Mouse (Mus musculus) midbrain, embryonic 16.5 days (tissue): ENCODE measurements around the gene Asns. TPM values are rescaled to one million over a fixed set of nuclear protein-coding genes. Genes with fewer than 3 reads are reported as not detected.

Experiments used
- ATAC-seq: fragments of 200-750 bp; cut with Nextera tagmentation; 2 replicates; pipeline ENCODE4 v1.8.0; 2017; ENCODE audit warnings: moderate TSS enrichment
- H3K27ac ChIP-seq: fragments of 300-500 bp; sonication (generic); 2 replicates; pipeline ENCODE4 v1.5.1; 2014; ENCODE audit warnings: mild to moderate bottlenecking, low read length, mixed read lengths
- H3K27me3 ChIP-seq: fragments of 300-500 bp; sonication (generic); 2 replicates; pipeline ENCODE4 v1.6.1; 2014; ENCODE audit warnings: low read depth, low read length, mixed read lengths; ENCODE audit not compliant: control insufficient read depth, insufficient read depth
- H3K36me3 ChIP-seq: fragments of 300-500 bp; sonication (generic); 2 replicates; pipeline ENCODE4 v1.6.1; 2014; ENCODE audit warnings: mild to moderate bottlenecking, low read length, moderate library complexity, mixed read lengths; ENCODE audit not compliant: control insufficient read depth, insufficient read depth
- H3K4me1 ChIP-seq: fragments of 300-500 bp; sonication (generic); 2 replicates; pipeline ENCODE4 v1.6.1; 2014; ENCODE audit warnings: mild to moderate bottlenecking, low read length, mixed read lengths; ENCODE audit not compliant: control insufficient read depth, insufficient read depth
- H3K4me2 ChIP-seq: fragments of 300-500 bp; sonication (generic); 2 replicates; pipeline ENCODE4 v1.6.1; 2014; ENCODE audit warnings: mild to moderate bottlenecking, low read length, mixed read lengths
- H3K4me3 ChIP-seq: fragments of 300-500 bp; sonication (generic); 2 replicates; pipeline ENCODE4 v1.5.1; 2014; ENCODE audit warnings: low read depth, mild to moderate bottlenecking, low read length, moderate library complexity, mixed read lengths
- H3K9ac ChIP-seq: fragments of 300-500 bp; sonication (generic); 2 replicates; pipeline ENCODE4 v1.6.1; 2014; ENCODE audit warnings: low read depth, low read length, mixed read lengths
- H3K9me3 ChIP-seq: fragments of 300-500 bp; sonication (generic); replicated peaks from 2 replicates; pipeline ENCODE4 v1.6.1; 2014; ENCODE audit warnings: mild to moderate bottlenecking, low read length, mixed read lengths; ENCODE audit not compliant: control insufficient read depth, poor library complexity, severe bottlenecking
- WGBS: fragments of 180-500 bp; shearing (Covaris S2); extraction: QIAGEN DNeasy Blood & Tissue Kit; methylation state at CpG from one replicate; pipeline ENCODE4 v1.1.7; 2014; 5-methylcytosine and 5-hydroxymethylcytosine counted together
- polyA plus RNA-seq: library from polyadenylated mRNA; unstranded; fragments of >200 nt; fragmentation: Nextera tagmentation; extraction: Ambion mirVana; gene quantifications from 2 replicates; pipeline ENCODE4 v1.2.1, GENCODE M21; 2015

Gene Asns
- polyA plus RNA-seq, 1 experiment from 2014 or later = 114 TPM

DNA sequence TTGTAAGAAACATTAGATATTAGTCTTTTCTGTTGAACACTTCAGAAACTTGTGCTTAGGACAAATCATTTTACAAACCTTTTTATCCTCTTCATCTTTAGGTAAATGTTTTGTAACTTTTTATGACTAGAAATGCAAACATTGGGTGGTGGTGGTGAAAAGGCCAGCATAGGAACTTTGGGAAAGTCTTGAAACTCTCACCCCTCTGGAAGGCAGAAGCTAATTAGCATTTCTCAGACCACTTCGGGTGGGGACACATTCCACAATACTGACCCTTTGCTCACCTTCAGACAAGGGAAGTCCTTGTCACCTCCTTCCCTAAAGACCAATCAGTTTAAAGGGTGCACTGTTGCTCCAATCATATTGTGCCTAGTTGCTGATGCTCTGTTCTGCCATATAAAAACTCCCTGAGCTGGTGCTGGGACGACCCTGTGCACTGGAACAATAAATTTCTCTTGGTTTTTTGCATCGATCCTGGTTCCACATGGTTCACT, 18.8 kb upstream of the Asns start:
- H3K27ac ChIP-seq = no peak overlapping the region
- H3K4me2 ChIP-seq = no peak overlapping the region
- H3K4me1 ChIP-seq = no peaks in the 10 kb centered on the region
- H3K9me3 ChIP-seq = no peaks in the 10 kb centered on the region
- no peaks in the 10 kb centered on the region for H3K36me3 ChIP-seq
- no peak for ATAC-seq
- H3K4me3 ChIP-seq = no peak overlapping the region
- H3K9ac ChIP-seq = no peak overlapping the region
- H3K27me3 ChIP-seq = no peaks in the 10 kb centered on the region
- WGBS = 78% methylated on average over 3 of the region's 3 CpGs

DNA sequence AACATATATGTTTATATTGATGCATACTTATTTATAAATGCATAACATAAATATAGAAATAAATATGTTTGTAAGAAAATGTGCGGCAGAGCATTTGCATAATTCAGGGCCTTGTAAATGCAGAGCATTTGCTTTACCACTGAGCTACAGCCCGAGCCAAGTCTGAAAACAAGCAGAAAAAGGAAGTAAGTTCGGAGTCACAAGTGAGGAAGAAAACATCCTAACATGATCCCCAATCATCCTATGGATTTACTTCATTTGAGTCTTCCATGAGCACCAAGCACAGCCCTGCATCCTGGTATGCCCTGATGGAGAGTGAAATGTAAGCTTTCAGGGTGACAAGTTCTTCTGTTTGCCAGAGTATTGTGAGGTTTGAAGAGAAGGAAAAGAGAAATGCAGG, 15.2 kb upstream of the Asns start:
- Histone ChIP-seq H3K9me3 (no peaks in the 10 kb centered on the region), H3K4me2 (no peak overlapping the region), H3K4me3 (no peak overlapping the region), H3K36me3 (no peaks in the 10 kb centered on the region), H3K27me3 (no peaks in the 10 kb centered on the region), H3K9ac (no peak overlapping the region), H3K27ac (no peak overlapping the region), H3K4me1 (no peaks in the 10 kb centered on the region)
- 82% methylated on average over 3 of the region's 3 CpGs for whole genome bisulfite sequencing
- no peak for ATAC-seq

DNA sequence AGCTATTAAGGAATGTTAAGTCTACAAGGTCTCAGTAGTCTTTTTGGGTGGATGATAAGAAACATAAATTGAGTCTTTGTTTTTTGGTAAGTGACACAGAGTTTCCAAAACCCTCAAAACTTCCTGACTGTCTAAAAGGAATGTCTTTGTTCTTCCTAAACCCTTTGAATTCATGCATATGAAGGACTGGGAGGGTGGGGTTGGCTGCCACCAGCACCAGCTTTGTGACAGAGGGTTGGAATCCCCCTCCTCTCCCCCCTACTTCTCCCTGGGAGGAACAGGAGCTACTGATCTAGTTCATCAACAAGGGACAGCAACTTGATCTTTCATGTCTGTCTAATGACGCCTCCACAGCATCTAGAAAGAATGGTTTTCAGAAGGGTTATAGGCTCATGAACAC, 13.7 kb upstream of the Asns start:
- H3K9ac ChIP-seq = no peak overlapping the region
- H3K27me3 ChIP-seq = no peaks in the 10 kb centered on the region
- no peak overlapping the region for H3K4me2 ChIP-seq
- H3K9me3 ChIP-seq = no peaks in the 10 kb centered on the region
- 38% methylated on average over 1 of the region's 1 CpGs for WGBS
- H3K4me1 ChIP-seq = no peaks in the 10 kb centered on the region
- no peak overlapping the region for H3K4me3 ChIP-seq
- no peak overlapping the region for H3K27ac ChIP-seq
- no peak for ATAC-seq
- H3K36me3 ChIP-seq = no peaks in the 10 kb centered on the region

DNA sequence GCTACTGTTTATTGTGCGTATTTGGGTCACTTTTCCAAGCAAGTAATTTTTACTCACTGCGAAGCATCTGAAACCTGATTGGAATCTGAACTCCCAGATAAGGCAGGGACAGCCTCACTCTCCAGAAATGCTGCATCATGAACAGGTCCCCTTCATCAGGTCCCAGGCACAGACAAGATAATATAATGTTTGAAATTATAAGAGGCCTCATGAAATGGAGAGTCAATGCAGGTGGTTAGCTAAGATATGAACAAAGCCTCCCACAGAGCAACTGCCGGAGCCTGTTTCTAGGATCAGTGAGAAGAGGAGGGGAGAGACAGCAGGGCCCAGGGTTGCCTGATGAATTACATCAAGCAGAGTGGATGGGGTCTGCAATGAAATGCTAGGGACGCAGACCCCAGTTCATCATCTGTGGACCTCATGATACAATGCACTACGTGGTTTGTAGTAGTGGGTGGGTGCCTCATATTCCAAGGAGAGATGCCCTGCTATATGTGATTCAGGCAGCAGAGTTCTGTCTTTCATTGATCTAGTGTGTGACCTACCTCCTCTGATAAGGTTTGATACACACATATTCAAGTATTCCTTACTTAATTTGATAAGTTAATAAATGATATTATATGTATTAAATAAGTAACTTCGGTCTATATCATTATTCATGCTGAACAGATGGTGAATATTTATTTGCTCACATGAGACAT, 5.1 kb upstream of the Asns start:
- no peak for ATAC-seq
- Histone ChIP-seq H3K4me2 (no peak overlapping the region), H3K27ac (no peak overlapping the region), H3K9ac (no peak overlapping the region), H3K36me3 (no peaks in the 10 kb centered on the region), H3K4me3 (no peak overlapping the region), H3K9me3 (no peaks in the 10 kb centered on the region), H3K27me3 (no peaks in the 10 kb centered on the region), H3K4me1 (peaks cover 3% of the 10 kb centered on the region; the same call in 1 of the 2 replicates)
- WGBS = 82% methylated on average over 6 of the region's 6 CpGs

DNA sequence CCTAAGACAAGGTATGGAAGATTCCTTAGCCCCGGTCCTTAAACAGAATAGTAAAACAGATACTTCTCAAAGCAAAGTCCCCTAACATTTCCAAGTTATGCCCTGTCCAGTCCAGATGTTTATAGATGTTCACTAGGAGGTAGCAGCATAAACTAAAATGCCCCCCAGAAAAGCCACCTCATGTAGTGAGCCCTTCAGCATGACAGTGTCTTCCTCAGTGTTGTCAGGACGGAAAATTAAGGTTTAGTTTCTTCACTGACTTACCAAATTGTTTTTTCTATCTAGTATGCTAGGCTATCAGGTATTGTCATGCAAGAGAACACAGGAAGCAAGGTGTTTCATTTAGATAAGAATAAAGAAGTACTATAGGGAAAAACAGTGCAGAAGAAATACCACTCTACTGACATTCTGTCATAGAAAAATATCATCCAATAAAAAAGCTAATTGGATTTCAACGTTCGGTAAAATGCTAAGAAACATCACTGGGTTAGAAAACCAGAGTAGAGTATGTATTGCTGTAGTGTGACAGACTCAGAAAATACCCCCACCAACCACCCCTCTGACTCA, 4.1 kb upstream of the Asns start:
- no peak overlapping the region for H3K4me2 ChIP-seq
- ATAC-seq = no peak
- no peak overlapping the region for H3K4me3 ChIP-seq
- H3K9ac ChIP-seq = no peak overlapping the region
- 88% methylated on average over 4 of the region's 4 CpGs for WGBS
- no peaks in the 10 kb centered on the region for H3K9me3 ChIP-seq
- H3K4me1 ChIP-seq = peaks cover 3% of the 10 kb centered on the region
- no peaks in the 10 kb centered on the region for H3K27me3 ChIP-seq
- H3K27ac ChIP-seq = no peak overlapping the region
- no peaks in the 10 kb centered on the region for H3K36me3 ChIP-seq

DNA sequence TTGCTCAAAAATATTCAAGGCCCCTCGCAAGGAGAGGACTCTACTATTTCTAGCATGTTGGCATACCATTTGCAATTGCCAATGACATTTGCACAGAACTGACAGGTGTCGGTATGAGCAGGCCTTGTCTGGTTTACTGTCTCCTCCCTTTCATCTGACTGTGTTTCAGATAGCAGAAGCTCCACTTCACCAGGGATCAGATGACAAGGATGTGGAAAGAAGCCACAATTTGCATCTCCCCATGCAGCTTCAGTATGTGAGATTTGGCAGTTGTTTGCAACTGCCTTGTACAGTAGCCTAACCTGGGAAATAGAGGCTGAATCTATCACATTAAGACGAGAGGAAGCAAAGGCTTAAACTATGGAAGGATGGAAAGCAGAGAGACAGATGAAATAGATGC, 3.6 kb upstream of the Asns start:
- H3K36me3 ChIP-seq = no peaks in the 10 kb centered on the region
- H3K4me2 ChIP-seq = no peak overlapping the region
- no peak overlapping the region for H3K4me3 ChIP-seq
- H3K4me1 ChIP-seq = peaks cover 6% of the 10 kb centered on the region
- WGBS = 80% methylated on average over 3 of the region's 3 CpGs
- H3K27me3 ChIP-seq = no peaks in the 10 kb centered on the region
- H3K9ac ChIP-seq = no peak overlapping the region
- no peaks in the 10 kb centered on the region for H3K9me3 ChIP-seq
- no peak overlapping the region for H3K27ac ChIP-seq
- ATAC-seq = no peak

DNA sequence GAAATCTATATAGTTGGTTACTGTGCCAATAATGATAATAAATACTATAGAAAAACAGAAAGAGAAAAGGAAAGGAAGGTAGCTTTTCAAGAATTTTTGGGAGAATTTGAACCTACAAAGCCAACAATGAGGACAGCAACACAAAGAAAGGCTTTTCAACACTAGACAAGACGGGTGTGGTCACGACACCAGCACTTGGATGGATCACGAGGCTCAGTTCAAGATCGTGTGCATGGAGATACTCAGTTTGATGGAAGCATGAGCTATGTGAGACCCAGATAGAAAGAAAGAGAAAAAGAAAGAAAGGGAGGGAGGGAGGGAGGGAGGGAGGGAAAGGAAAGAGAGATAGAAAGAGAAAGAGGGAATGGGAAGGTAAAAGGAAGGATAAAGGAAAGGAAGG, 2.8 kb upstream of the Asns start:
- Histone ChIP-seq H3K4me3 (no peak overlapping the region), H3K4me1 (peaks cover 6% of the 10 kb centered on the region), H3K9ac (no peak overlapping the region), H3K4me2 (no peak overlapping the region), H3K27me3 (no peaks in the 10 kb centered on the region), H3K36me3 (no peaks in the 10 kb centered on the region), H3K9me3 (no peaks in the 10 kb centered on the region), H3K27ac (no peak overlapping the region)
- WGBS = 80% methylated on average over 4 of the region's 4 CpGs
- no peak for ATAC-seq

DNA sequence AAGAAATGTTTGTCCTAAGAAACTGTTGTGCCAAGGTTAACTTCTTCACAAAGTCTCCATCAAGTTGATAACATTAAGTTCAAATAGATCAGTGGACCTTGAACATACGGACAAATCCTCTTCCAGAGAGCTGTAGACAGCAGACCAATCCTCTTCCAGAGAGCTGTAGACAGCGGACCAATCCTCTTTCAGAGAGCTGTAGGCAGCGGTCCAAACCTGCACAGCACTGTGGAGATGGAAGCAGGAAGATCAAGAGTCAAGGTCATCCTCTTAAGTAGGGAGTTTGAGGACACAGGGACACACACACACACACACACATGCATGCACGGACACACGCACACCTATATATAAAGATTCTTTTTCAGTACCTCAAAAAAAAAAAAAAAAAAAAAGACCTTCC, 612 bp upstream of the Asns start:
- Histone ChIP-seq H3K27me3 (no peaks in the 10 kb centered on the region), H3K27ac (no peak overlapping the region), H3K4me3 (no peak overlapping the region), H3K9ac (no peak overlapping the region), H3K4me2 (peak overlapping the region; percentile 71; the same call in 1 of the 2 replicates), H3K9me3 (no peaks in the 10 kb centered on the region), H3K4me1 (peaks cover 6% of the 10 kb centered on the region), H3K36me3 (no peaks in the 10 kb centered on the region)
- 66% methylated on average over 5 of the region's 5 CpGs for WGBS
- ATAC-seq = 0 out of 2 replicates have a peak, but pooled peaks have one; percentile 26

DNA sequence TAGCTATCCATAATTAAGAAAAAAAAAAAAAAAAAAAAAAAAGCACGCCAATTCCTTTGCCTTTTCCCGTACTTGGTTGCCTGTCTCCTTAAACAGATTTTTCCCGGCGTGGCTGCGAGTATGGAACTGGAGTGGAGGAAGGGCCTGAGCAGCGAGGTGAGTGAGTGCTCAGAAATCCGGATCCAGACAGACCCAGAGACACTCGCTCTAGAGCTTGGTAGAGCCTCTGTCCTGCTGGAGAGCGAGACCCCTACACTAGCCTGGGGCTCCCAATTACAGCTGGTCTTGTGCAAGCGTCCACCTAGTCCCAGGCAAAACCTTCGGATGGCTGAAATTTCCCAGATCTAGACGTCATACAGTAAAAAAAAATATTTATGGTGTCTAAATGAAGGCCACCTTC, 603 bp downstream of the Asns start:
- ATAC-seq = peak; percentile 83
- Histone ChIP-seq H3K4me3 (peak overlapping the region; percentile 79), H3K36me3 (no peaks in the 10 kb centered on the region), H3K9me3 (no peaks in the 10 kb centered on the region), H3K4me2 (peak overlapping the region; percentile 71), H3K4me1 (peaks cover 6% of the 10 kb centered on the region), H3K9ac (peak overlapping the region; percentile 79), H3K27ac (peak overlapping the region; percentile 81), H3K27me3 (no peaks in the 10 kb centered on the region)
- WGBS = under 1% methylated on average over 12 of the region's 12 CpGs
